Mouse (Mus musculus): ENCODE results near the gene Por.

The Por gene

DNA sequence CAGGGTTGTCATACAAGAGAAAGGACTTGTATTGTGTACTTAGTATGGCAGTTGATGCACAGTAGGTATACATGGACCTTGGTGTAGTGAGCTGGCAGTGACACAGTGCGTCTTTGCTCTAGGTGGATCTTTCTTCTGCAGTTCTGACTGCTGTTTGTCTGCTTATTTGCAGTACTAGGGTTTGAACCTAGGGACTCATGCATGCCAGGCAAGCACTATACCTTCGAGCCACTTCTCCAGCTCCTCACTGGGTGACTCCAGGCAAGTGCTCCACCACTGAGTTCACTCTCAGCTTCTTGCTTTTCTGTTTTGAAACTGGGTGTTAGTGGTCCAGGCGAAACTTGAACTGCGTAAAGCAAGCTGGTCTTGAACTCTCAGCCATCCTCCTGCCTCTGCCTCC is 31.8 kb downstream of the Por start:
- DNase-seq (ENCODE audit: low spot score in 2 of 2), result no peak

GRCm38 (mm10) chr5:135702190-135702589 is 32.4 kb downstream of the Por start:
- DNase-seq (ENCODE audit: low spot score in 2 of 2), result no peak

DNA sequence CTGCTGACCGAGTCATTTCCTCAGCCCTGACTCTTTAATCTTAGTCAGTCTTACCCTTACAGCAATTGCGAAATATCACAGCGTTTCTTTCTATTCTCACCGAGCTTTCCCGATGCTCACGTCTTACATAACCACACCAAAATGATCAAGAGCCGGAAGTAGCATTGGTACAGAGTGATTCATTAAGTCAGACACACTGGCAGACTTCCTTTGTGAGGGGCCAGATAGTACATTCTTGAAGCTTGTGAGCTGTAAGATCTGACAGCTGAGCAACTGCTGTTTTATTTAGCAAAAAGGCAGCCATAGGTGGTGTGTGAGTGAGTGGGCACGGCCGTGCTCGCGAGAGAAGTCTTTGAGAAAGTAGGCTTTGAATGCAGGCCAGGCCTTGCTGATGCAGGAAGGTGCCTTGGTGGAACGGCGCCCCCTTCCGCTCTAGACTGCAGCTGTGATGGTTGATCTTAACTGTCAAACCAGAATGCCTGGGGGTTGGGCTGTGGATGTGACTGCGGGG is 32.9 kb downstream of the Por start:
- DNase-seq (ENCODE audit: low spot score in 2 of 2), result peak; percentile 75 to 76

DNA sequence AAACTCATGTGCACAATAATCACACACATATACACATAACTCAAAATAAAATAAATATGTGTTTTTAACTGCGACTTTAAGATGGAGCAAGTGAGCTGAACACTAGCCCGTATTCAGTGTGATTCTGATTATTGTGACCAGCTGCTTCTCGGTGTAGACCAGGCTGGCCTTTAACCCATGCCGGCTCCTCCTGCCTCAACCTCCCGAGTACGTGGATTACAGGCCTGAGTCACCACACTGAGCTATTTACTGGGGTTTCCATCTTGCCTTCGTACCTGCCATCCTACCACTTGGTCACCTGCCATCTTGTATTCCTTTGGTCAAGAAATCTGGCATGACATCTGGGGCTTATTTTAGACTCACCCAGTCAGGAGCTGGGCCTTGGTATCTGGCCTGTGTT is 33.6 kb downstream of the Por start:
- no peak for DNase-seq (ENCODE audit: low spot score in 2 of 2)

DNA sequence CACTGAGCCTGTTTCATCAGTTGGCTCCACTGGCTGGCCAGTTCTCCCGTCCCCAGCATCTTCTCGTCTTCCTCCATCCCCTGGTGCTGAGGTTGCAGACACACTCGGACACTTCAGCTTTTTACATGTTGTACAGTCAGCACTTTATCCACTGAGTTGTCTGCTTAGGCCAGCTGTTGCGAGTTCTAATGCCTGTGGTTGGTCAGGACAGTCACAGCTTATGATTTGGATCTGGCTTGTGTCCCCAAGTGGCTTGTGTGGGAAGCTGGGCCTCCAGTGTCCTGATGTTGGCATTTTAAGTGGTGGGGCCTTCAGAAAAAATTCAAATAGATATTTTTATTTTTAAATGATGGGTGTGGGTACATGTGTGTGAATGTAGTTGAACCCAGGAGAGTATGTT is 35.5 kb downstream of the Por start:
- no peak for DNase-seq (ENCODE audit: low spot score in 2 of 2)

GRCm38 (mm10) chr5:135707039-135707438 is 37.2 kb downstream of the Por start:
- no peak for DNase-seq (ENCODE audit: low spot score in 2 of 2)

DNA sequence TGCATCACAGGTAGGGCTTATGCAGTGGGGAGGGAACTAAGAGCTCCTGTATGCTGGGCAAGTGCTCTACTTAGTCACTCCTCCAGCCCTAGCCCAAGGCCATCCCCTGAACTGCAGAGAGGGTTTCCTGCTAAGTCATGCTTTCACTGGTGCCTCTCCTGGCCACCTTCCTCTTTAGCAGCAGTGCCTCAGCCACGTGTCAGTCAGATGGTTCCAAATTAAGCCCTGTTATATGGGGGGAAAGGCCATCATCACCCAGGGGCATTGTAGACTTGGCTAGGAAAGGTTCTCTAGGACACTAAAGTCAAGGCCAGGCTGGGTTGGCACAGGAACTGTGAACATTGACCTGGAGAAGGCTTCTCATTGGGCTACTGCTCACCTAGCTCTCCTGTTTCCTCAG is 38.0 kb downstream of the Por start:
- DNase-seq (ENCODE audit: low spot score in 2 of 2), result peak; percentile 26 to 32

DNA sequence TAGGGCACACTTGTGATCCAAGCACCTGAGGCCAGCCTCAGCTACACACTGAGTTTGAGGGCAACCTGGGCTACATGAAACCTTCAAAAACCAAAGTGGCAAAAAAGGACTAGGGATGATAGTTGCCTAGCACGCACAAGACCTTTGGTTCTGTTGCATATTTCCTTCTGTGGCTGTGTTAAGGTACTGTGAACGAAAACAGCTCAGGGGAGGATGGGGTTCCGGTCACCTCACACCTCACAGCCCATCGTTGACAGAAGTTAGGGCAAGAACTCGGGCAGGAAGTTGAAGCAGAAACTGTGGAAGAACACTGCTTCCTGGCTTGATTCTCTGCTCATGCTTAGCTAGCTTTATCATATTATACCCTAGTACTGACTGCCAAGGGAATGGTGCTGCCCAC is 39.9 kb downstream of the Por start:
- peak; percentile 30 to 57 for DNase-seq (ENCODE audit: low spot score in 2 of 2)

DNA sequence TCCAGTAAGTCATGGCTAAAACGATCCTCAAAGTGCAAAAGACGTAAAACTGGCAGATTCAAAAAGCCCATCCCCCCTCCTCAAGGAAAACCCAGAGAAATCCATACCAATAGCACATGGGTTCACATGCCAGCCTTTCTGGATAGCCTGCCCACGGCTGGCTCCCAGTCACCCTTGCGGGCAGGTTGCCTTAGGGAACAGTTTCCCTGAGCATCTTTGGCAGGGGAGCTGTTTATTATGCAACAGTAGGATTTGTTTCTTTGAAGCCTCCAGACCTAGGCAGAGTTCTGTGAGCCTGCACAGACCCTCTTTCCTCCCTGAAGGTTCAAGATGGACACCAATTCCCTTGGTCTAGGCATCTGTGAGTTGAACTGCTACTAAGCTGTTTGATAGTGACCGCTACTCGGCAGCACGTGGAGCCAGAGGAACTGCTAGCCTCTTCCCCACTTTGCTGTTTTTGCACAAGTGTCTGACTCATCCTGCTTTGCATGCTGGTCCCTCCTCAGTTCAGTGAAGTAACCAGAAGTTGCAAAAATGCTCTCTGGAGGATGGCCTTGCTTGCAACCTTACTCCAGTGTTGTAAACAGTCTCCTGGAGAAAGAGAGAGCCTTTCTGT is 40.9 kb downstream of the Por start:
- peak; percentile 44 to 46 for DNase-seq (ENCODE audit: low spot score in 2 of 2)

DNA sequence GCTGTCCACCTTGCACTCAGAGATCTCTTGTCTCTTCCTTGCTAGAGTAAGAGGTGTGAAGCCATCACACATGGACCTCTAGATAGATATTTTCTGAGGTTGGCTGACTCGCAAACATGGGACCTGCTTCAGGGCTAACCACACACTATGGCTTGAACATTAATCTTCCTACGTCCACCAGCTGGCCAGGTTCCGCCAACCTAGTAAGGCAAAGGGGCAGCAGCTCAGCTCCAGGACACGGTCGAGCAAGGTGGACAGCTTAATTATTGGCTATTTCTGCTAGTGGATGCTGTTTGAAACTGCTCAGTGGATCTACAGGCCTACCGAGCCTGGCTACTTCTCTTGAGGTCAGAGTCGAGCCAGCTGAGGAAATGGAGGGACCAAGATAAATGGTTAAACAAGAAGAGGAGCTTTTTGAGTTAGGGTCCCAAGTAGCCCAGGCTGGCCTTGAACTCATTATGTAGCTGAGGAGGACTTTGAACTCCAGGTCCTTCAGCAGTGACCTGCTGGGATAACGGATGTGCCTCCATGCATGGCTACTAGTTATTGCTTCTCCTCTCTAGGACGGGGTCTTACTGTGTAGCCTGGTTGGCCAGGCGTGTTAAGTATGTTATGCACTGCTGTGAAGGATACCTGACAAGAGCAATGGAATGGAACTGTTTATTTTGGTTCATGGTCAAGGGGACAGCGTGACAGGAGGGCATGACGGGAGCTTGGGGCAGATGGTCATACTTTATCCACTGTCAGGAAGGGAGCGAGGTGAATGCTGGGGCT is 41.9 kb downstream of the Por start:
- DNase-seq (ENCODE audit: low spot score in 2 of 2), result no peak

GRCm38 (mm10) chr5:135712803-135713202 is 43.0 kb downstream of the Por start:
- DNase-seq (ENCODE audit: low spot score in 2 of 2), result no peak

GRCm38 (mm10) chr5:135713441-135714218 is 43.8 kb downstream of the Por start:
- peak; percentile 73 to 76 for DNase-seq (ENCODE audit: low spot score in 2 of 2)

- peak; percentile 32 to 36 for DNase-seq (ENCODE audit: low spot score in 2 of 2)
Measured at GRCm38 (mm10) chr5:135715624-135716023, 45.8 kb downstream of the Por start.

DNA sequence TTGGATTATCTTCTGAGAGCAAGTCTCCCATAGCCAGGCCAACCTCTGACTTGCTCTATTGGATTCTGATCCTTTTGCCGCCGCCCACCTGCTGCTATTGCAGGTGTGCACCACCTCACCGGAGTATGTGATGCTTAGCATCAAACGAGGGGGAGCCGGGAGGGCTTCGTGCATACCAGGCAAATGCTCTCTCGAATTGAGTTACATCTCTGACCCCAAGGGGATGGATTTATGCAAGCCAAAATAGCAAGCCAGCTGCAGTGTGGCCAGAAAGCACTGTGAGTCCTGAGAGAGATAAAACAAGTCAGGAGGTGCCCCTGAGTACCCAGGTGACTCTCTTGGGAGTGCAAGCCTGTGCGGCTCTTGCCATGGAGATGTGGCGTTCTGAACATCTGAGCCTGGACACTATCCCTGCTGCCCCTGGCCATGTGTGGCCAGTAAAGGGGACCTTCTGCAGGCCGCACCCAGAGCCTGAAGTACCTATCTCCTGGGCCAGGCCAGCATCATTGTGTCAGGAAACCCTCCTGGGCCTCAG is 49.8 kb downstream of the Por start:
- no peak for DNase-seq (ENCODE audit: low spot score in 2 of 2)

DNA sequence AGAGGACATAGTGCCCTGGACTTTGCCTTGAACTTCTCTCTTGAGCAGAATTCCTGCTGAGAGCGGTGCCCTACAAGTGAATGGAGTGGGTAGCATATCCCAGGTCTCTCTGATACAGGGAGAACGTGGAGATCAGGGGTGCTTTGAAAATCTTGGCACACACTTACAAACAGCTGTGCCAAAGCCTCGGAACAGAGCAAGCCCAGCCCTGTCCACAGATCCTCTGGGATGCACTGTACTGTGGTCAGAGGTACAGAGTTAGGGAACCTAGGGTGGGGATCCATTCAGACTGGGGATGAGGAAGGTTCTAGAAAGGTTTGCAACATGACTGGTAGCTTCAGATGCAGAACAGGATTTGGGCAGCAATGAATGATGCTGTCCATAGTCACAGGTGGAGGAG is 50.3 kb downstream of the Por start:
- no peak for DNase-seq (ENCODE audit: low spot score in 2 of 2)

DNA sequence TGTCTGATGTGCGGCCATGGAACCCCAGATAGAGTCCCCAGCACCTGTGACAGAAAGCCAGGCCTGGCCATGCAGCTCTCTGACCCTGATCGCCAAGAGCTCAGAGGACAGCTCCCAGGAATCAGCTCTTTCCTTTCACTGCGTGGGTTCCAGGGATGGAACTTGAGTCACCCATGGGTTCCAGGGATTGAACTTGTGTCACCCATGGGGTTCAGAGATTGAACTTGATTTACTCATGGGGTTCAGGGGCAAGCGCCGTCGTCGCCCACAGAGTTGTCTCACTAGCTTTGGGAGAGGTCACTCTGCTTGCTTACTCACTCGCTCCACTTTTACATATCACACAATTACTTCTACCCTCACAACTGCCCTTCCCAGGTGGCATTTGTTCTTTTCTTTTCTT is 51.2 kb downstream of the Por start:
- DNase-seq (ENCODE audit: low spot score in 2 of 2), result no peak

- DNase-seq (ENCODE audit: low spot score in 2 of 2), result no peak
Measured at GRCm38 (mm10) chr5:135722121-135722520, 52.3 kb downstream of the Por start.

DNA sequence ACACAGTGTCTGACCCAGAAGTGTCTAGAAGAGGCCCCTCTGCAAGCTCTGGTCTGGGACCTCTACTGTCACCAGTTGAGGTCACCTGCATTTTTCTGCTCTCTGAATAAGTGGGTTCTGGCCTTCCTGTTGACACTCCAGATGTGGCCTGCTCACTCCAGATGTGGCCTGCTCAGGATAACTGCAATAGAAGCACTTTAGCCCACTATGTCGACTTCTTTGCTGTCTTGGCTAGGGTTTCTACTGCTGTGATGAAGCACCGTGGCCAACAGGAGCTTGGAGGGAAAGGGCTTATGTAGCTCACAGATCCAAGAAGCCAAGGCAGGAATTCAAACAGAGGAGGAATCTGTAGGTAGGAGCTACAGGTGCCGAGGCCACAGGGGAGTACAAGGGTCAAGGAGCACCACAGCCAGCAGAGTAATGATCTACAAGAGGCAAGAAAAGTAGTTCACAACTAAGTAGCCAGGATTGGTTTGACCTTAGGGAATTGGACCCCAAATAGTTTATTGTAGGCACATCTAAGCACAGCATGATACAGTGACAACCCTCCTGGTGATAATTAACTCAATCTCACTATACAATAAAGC is 53.4 kb downstream of the Por start:
- DNase-seq (ENCODE audit: low spot score in 2 of 2), result no peak

GRCm38 (mm10) chr5:135724536-135725322 is 54.9 kb downstream of the Por start:
- DNase-seq (ENCODE audit: low spot score in 2 of 2), result no peak

DNA sequence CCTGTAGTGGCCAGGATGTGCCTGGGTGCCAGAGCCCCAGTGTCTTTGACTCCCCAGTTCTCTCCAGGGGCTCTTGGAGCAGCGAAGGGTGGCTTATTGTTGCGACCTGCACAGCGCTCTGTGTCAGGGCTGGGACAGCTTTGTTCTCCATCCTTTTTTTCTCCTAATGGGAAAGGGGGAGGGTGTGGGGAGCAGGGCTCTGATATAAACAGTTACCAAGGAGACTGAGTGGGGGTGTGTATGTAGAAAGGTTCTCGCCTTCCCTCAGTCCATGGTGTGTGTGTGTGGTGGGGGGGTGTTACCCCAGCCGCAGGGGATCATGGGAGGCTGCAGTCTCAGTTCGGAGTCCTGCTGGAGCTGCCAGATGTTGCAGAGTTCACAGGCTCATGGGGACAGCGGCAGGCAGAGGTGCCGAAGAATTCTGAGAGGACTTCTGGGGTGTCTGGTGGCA is 55.6 kb downstream of the Por start:
- no peak for DNase-seq (ENCODE audit: low spot score in 2 of 2)

DNA sequence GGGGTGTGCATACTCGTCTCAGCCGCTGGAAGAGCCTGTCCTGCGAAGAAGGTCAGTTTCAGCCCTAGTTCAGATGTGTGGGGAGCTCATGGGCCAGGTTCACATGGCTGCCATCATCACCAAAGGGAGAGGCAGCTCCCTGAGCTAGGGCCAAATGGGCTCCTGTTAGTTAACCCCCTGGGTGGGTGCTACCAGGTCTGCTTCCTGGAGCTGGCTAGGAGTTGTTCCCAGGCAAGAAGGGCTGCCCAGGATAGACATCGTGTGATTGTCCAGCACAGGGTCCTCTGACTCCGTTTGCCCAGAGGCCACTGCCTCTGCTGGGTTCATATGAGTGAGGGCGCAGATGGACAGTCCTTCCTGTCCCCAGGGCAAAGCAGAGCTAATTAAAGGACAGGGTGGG is 56.2 kb downstream of the Por start:
- DNase-seq (ENCODE audit: low spot score in 2 of 2), result no peak

Data from natural killer cell, adult 2 months (primary cell).